Mouse (Mus musculus): Measurements from ENCODE around the gene Smc4. TPM values are rescaled to one million over a fixed set of nuclear protein-coding genes. Genes with fewer than 3 reads are reported as not detected.

Smc4 gene
- total and polyA plus RNA-seq, 3 experiments, result 98.6 to 591 (median 430) TPM

DNA sequence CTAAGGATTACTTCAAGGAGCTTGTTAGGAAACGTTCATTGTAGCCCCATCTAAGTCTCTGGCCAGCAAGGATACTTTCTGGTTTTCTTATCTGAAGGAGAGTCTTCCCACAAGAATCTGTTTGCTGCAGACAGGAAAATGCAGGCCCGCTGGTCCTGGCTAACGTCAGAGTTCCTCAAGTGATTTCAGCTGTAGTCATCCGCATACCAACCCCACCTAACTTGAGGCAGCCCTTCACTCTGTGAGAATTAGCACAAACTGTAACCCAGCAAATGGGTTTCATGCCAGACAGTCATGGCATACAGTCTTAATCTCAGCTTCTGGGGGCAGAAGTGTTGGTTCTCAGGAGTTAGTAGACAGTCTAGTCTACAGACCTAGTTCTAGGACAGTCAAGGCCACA, 42.0 kb downstream of the Smc4 start:
- ATAC-seq (ENCODE audit: extremely low read depth, insufficient number of reproducible peaks, low FRiP score, poor library complexity, severe bottlenecking) (no peak), DNase-seq (ENCODE audit: low spot score) (no peak)
- H3K4me3 ChIP-seq (ENCODE audit: low read depth, low read length), result no peak overlapping the region

DNA sequence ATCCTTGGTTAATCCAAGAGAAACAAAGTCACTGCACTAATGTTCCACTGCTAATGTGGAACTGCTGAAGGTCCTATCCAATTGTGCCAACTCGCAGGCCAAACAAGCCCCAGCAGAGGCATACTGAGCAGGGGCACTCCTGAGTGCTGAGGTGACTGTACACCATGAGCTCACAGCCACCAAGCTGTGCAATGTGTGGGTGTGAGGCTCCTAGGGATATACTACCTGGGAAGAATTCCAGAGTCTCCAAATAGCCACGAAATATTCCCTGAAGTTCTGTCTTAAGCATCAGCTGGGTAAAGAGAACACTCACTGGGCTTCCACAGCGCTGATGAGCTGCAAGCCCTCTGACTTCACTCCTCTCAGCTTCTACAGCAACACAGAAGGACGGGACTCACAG, 43.1 kb downstream of the Smc4 start:
- no peak for TF ChIP-seq GATA1 (IDR thresholded peaks at IDR 0.05; ENCODE audit: borderline replicate concordance, low read length)
- TF ChIP-seq CTCF (IDR thresholded peaks at IDR 0.05; ENCODE audit: low read depth, low read length), result no peak
- TF ChIP-seq TAL1 (conservative IDR thresholded peaks at IDR 0.05; ENCODE audit: low read depth, low read length), result no peak
- TF ChIP-seq POLR2AphosphoS5 (IDR thresholded peaks at IDR 0.05; ENCODE audit: insufficient replicate concordance, low read depth, low read length), result no peak
- TF ChIP-seq GATA2 (IDR thresholded peaks at IDR 0.05; ENCODE audit: borderline replicate concordance, low read depth, low read length), result no peak
- no peaks in the 10 kb centered on the region for H3K9me3 ChIP-seq (replicated peaks)
- no peaks in the 10 kb centered on the region for H3K27me3 ChIP-seq (ENCODE audit: insufficient read depth, low read length)
- ATAC-seq (ENCODE audit: extremely low read depth, insufficient number of reproducible peaks, low FRiP score, poor library complexity, severe bottlenecking) (no peak), DNase-seq (ENCODE audit: low spot score) (no peak)
- peaks cover 8% of the 10 kb centered on the region for H3K36me3 ChIP-seq (replicated peaks)
- peaks cover 34% of the 10 kb centered on the region for H3K4me1 ChIP-seq (ENCODE audit: insufficient read depth, low read depth, low read length)
- H3K4me3 ChIP-seq (ENCODE audit: low read depth, low read length), result no peak overlapping the region

More for the DNA sequence above, 42.0 kb downstream of the Smc4 start:
- peaks cover 27% of the 10 kb centered on the region for H3K4me1 ChIP-seq (ENCODE audit: insufficient read depth, low read depth, low read length)
- H3K9me3 ChIP-seq (replicated peaks), result no peaks in the 10 kb centered on the region
- H3K27me3 ChIP-seq (ENCODE audit: insufficient read depth, low read length), result no peaks in the 10 kb centered on the region
- peaks cover 12% of the 10 kb centered on the region for H3K36me3 ChIP-seq (replicated peaks)
- TF ChIP-seq GATA1 (IDR thresholded peaks at IDR 0.05; ENCODE audit: borderline replicate concordance, low read length), result no peak
- TF ChIP-seq CTCF (IDR thresholded peaks at IDR 0.05; ENCODE audit: low read depth, low read length), result no peak

DNA sequence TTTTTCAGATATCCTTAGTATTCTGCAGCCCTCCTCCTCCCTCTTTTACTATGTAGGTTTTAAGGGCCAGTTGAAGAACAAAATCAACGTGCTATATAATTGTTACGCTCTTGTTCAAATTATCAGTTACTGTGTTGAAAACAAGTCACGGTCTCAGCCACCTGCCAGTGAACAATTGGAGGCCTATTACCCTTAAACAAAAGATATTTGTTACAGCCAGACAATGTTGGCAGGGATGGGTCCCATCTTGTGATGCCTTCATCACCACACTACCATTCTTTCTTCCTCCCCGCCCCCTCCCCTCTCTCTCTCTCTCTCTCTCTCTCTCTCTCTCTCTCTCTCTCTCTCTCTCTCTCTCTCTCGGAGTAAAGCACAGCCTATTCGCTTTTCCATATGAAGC, 44.5 kb downstream of the Smc4 start:
- Histone ChIP-seq H3K36me3 (replicated peaks) (peaks cover 3% of the 10 kb centered on the region), H3K4me1 (ENCODE audit: insufficient read depth, low read depth, low read length) (peaks cover 44% of the 10 kb centered on the region), H3K27me3 (ENCODE audit: insufficient read depth, low read length) (no peaks in the 10 kb centered on the region), H3K9me3 (replicated peaks) (no peaks in the 10 kb centered on the region), H3K4me3 (ENCODE audit: low read depth, low read length) (no peak overlapping the region)
- TF ChIP-seq CTCF (IDR thresholded peaks at IDR 0.05; ENCODE audit: low read depth, low read length), result no peak
- TF ChIP-seq GATA2 (IDR thresholded peaks at IDR 0.05; ENCODE audit: borderline replicate concordance, low read depth, low read length), result no peak
- no peak for TF ChIP-seq TAL1 (conservative IDR thresholded peaks at IDR 0.05; ENCODE audit: low read depth, low read length)
- ATAC-seq (ENCODE audit: extremely low read depth, insufficient number of reproducible peaks, low FRiP score, poor library complexity, severe bottlenecking), result no peak
- no peak for DNase-seq (ENCODE audit: low spot score)

DNA sequence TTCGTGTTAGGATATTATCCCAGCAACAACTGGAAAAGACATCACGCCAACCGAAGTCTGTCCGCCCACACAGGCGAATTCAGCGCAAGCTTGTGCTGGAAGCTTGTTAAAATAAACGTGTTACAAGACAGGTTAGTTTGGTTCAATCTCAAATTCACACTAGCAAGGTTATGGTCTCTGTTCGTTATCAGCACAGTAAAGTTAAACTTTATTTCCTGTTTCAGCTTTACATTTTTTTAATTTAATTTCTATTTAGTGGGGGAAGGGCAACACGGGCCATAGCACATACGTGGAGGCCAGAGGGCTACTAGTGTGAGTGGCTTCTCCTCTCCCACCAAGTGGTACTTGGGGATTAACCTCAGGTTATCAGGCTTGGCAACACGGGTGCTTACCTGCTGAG, 47.4 kb downstream of the Smc4 start:
- peaks cover 53% of the 10 kb centered on the region for H3K4me1 ChIP-seq (ENCODE audit: insufficient read depth, low read depth, low read length)
- H3K36me3 ChIP-seq (replicated peaks), result peaks cover 3% of the 10 kb centered on the region
- ATAC-seq (ENCODE audit: extremely low read depth, insufficient number of reproducible peaks, low FRiP score, poor library complexity, severe bottlenecking), result no peak
- H3K27me3 ChIP-seq (ENCODE audit: insufficient read depth, low read length), result no peaks in the 10 kb centered on the region
- no peak overlapping the region for H3K4me3 ChIP-seq (ENCODE audit: low read depth, low read length)
- TF ChIP-seq GATA1 (IDR thresholded peaks at IDR 0.05; ENCODE audit: borderline replicate concordance, low read length) (no peak), POLR2AphosphoS5 (IDR thresholded peaks at IDR 0.05; ENCODE audit: insufficient replicate concordance, low read depth, low read length) (no peak), CTCF (IDR thresholded peaks at IDR 0.05; ENCODE audit: low read depth, low read length) (no peak), GATA2 (IDR thresholded peaks at IDR 0.05; ENCODE audit: borderline replicate concordance, low read depth, low read length) (no peak), TAL1 (conservative IDR thresholded peaks at IDR 0.05; ENCODE audit: low read depth, low read length) (no peak)
- H3K9me3 ChIP-seq (replicated peaks), result no peaks in the 10 kb centered on the region
- no peak for DNase-seq (ENCODE audit: low spot score)

DNA sequence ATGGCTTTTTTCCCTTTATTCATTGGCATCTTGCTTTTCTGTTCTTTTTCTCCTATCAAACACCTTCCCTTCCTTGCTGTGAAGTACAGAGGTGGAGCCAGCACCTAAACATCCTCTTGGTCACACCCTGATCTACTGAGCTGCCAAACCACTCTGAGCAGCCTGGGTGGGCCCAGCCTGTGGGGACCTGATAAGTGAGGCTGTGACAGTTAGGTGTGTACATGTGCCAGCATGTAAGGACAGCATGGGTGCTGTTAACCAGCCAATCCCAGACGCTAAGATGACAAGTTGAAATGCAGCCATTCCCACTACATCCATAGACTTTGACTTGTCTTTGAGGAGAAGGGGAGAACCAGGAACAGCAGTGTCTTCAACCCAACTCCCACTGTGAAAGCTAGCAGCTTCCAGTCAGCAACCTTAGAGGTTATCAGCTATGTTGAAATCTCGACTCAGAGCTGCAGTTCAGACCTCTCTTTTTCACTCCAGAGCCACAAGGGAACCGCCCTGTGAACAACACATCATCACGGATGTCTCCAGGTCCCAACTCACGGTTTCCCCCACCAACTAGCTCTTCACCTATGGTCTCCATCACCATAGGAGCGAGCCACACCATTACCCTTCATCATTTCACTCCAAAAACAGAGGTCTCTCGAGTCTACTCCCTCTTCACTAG, 50.4 kb downstream of the Smc4 start:
- peaks cover 5% of the 10 kb centered on the region for H3K36me3 ChIP-seq (replicated peaks)
- peaks cover 58% of the 10 kb centered on the region for H3K4me1 ChIP-seq (ENCODE audit: insufficient read depth, low read depth, low read length)
- ATAC-seq (ENCODE audit: extremely low read depth, insufficient number of reproducible peaks, low FRiP score, poor library complexity, severe bottlenecking) (peak; percentile 92), DNase-seq (ENCODE audit: low spot score) (peak; percentile 51)
- no peaks in the 10 kb centered on the region for H3K27me3 ChIP-seq (ENCODE audit: insufficient read depth, low read length)
- no peaks in the 10 kb centered on the region for H3K9me3 ChIP-seq (replicated peaks)
- peak overlapping the region; percentile 6; the same call in 1 of the 2 replicates for H3K4me3 ChIP-seq (ENCODE audit: low read depth, low read length)
- TF ChIP-seq TAL1 (conservative IDR thresholded peaks at IDR 0.05; ENCODE audit: low read depth, low read length) (peak; percentile 79), GATA2 (IDR thresholded peaks at IDR 0.05; ENCODE audit: borderline replicate concordance, low read depth, low read length) (no peak)

DNA sequence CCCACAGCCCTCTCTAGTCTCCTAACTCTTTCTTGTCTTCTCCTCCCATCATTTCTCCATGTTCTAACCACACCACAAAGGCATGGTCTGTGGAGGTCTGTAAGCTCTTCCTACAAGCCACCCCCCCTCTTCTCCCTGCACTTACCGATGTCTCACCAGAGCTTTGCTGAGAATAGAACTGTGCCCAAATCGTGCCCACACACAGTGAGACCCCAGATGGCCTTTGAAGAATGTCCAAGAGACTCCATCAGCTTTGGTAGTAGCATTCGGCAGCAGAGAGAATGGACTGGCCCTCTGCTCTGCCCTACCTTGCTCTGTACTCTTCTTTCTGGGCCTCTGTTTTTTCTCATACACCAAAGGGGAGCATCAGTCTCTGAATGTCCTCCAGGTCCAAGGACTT, 51.3 kb downstream of the Smc4 start:
- Histone ChIP-seq H3K27me3 (ENCODE audit: insufficient read depth, low read length) (no peaks in the 10 kb centered on the region), H3K36me3 (replicated peaks) (peaks cover 8% of the 10 kb centered on the region), H3K9me3 (replicated peaks) (no peaks in the 10 kb centered on the region), H3K4me1 (ENCODE audit: insufficient read depth, low read depth, low read length) (peaks cover 62% of the 10 kb centered on the region), H3K4me3 (ENCODE audit: low read depth, low read length) (no peak overlapping the region)
- DNase-seq (ENCODE audit: low spot score) (no peak), ATAC-seq (ENCODE audit: extremely low read depth, insufficient number of reproducible peaks, low FRiP score, poor library complexity, severe bottlenecking) (no peak)
- TF ChIP-seq GATA2 (IDR thresholded peaks at IDR 0.05; ENCODE audit: borderline replicate concordance, low read depth, low read length) (no peak), TAL1 (conservative IDR thresholded peaks at IDR 0.05; ENCODE audit: low read depth, low read length) (no peak), GATA1 (IDR thresholded peaks at IDR 0.05; ENCODE audit: borderline replicate concordance, low read length) (no peak), CTCF (IDR thresholded peaks at IDR 0.05; ENCODE audit: low read depth, low read length) (no peak), POLR2AphosphoS5 (IDR thresholded peaks at IDR 0.05; ENCODE audit: insufficient replicate concordance, low read depth, low read length) (no peak)

DNA sequence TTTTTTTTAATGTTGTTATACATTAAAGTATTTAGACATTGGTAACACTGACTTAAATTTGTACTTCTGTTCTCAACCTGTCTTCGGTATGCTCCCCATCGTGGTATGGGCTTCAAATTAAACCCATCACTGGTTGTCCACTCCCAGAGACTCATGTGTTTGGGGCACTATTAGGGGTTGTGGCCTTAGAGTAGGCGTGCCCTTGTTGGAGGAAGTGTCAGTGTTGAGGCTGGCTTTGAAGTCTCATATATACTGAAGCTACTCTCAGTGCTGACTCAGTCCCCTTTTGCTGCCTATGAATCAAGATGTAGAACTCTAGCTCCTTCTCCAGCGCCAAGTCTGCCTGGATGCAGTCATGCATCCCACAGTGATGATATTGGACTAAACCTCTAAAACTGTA, 56.1 kb downstream of the Smc4 start:
- no peaks in the 10 kb centered on the region for H3K27me3 ChIP-seq (ENCODE audit: insufficient read depth, low read length)
- no peaks in the 10 kb centered on the region for H3K9me3 ChIP-seq (replicated peaks)
- no peak for ATAC-seq (ENCODE audit: extremely low read depth, insufficient number of reproducible peaks, low FRiP score, poor library complexity, severe bottlenecking)
- H3K36me3 ChIP-seq (replicated peaks), result peaks cover 11% of the 10 kb centered on the region
- no peak overlapping the region for H3K4me3 ChIP-seq (ENCODE audit: low read depth, low read length)
- peaks cover 45% of the 10 kb centered on the region for H3K4me1 ChIP-seq (ENCODE audit: insufficient read depth, low read depth, low read length)
- TF ChIP-seq GATA1 (IDR thresholded peaks at IDR 0.05; ENCODE audit: borderline replicate concordance, low read length) (no peak), POLR2AphosphoS5 (IDR thresholded peaks at IDR 0.05; ENCODE audit: insufficient replicate concordance, low read depth, low read length) (no peak), GATA2 (IDR thresholded peaks at IDR 0.05; ENCODE audit: borderline replicate concordance, low read depth, low read length) (no peak), CTCF (IDR thresholded peaks at IDR 0.05; ENCODE audit: low read depth, low read length) (no peak), TAL1 (conservative IDR thresholded peaks at IDR 0.05; ENCODE audit: low read depth, low read length) (no peak)
- no peak for DNase-seq (ENCODE audit: low spot score)

Measured in G1E (cell line).